Mouse (Mus musculus) lung, postnatal 0 days (tissue): ENCODE results near the gene Ibsp. TPM values are rescaled to one million over a fixed set of nuclear protein-coding genes. Genes with fewer than 3 reads are reported as not detected.

ENCODE experiments used
- ATAC-seq: fragments of 200-750 bp; cut with Nextera tagmentation; 2 replicates; pipeline ENCODE4 v1.8.0; 2017; ENCODE audit warnings: moderate library complexity
- DNase-seq: peaks from one replicate; pipeline ENCODE4 v3.0.0-alpha.2; 2016; ENCODE audit warnings: low spot score
- H3K27ac ChIP-seq: fragments of 300-500 bp; sonication (generic); 2 replicates; pipeline ENCODE4 v1.5.1; 2014; ENCODE audit warnings: antibody characterized with exemption, mild to moderate bottlenecking, low read length, mixed read lengths
- H3K27me3 ChIP-seq: fragments of 300-500 bp; sonication (generic); replicated peaks from 2 replicates; pipeline ENCODE4 v1.6.1; 2014; ENCODE audit warnings: low read length, mixed read lengths; ENCODE audit not compliant: insufficient read depth
- H3K36me3 ChIP-seq: fragments of 300-500 bp; sonication (generic); 2 replicates; pipeline ENCODE4 v1.6.1; 2014; ENCODE audit warnings: low read length, mixed read lengths; ENCODE audit not compliant: insufficient read depth
- H3K4me1 ChIP-seq: fragments of 300-500 bp; sonication (generic); 2 replicates; pipeline ENCODE4 v1.6.1; 2014; ENCODE audit warnings: antibody characterized with exemption, low read depth, low read length, mixed read lengths; ENCODE audit not compliant: insufficient read depth
- H3K4me2 ChIP-seq: fragments of 300-500 bp; sonication (generic); replicated peaks from 2 replicates; pipeline ENCODE4 v1.6.1; 2014; ENCODE audit warnings: low read depth, mild to moderate bottlenecking, low read length, moderate library complexity, mixed read lengths
- H3K4me3 ChIP-seq: fragments of 300-500 bp; sonication (generic); 2 replicates; pipeline ENCODE4 v1.5.1; 2014; ENCODE audit warnings: low read depth, low read length
- H3K9ac ChIP-seq: fragments of 300-500 bp; sonication (generic); replicated peaks from 2 replicates; pipeline ENCODE4 v1.6.1; 2014; ENCODE audit warnings: low read depth, mild to moderate bottlenecking
- H3K9me3 ChIP-seq: fragments of 300-500 bp; sonication (generic); 2 replicates; pipeline ENCODE4 v1.6.1; 2016; ENCODE audit warnings: low read length, mixed read lengths
- CTCF ChIP-seq: IDR thresholded peaks from 2 replicates; pipeline ENCODE4 v1.5.1; 2016; ENCODE audit warnings: antibody characterized with exemption, mild to moderate bottlenecking
- EP300 ChIP-seq: IDR thresholded peaks from 2 replicates; pipeline ENCODE4 v1.6.1; 2016; ENCODE audit warnings: antibody characterized with exemption, mild to moderate bottlenecking, control low read depth
- WGBS: fragments of 180-500 bp; shearing (Covaris S2); extraction: QIAGEN DNeasy Blood & Tissue Kit; methylation state at CpG from one replicate; pipeline ENCODE4 v1.1.7; 2014; 5-methylcytosine and 5-hydroxymethylcytosine counted together
- polyA plus RNA-seq: library from polyadenylated mRNA; unstranded; fragments of >200 nt; fragmentation: Nextera tagmentation; extraction: Ambion mirVana; gene quantifications from 2 replicates; pipeline ENCODE4 v1.2.1, GENCODE M21; 2015

Gene Ibsp
- polyA plus RNA-seq, 1 experiment from 2014 or later = 0.37 TPM

DNA sequence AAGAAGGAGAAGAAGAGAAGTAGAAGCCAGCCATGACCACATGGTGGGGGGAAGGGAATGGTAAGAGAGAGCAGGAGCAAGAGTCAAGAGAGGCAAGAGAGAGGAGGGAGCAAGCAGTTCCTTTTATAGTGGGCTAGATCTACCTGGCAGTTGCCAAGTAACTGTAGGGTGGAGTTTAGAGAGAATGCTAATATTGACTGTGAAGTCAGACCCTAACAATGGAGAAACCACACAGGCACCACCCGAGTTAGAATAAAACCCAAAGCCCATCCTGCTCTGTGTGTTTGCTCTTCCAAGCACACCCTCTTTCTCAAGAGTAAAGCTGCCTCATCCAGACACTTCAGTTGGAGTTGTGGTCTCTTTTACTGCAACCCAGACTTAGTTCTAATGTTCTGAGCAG is 15.1 kb downstream of the Ibsp start:
- Histone ChIP-seq H3K4me2 (no peak overlapping the region), H3K27ac (no peak overlapping the region), H3K27me3 (no peaks in the 10 kb centered on the region), H3K4me3 (no peak overlapping the region), H3K9ac (no peak overlapping the region), H3K9me3 (no peaks in the 10 kb centered on the region), H3K4me1 (no peaks in the 10 kb centered on the region), H3K36me3 (no peaks in the 10 kb centered on the region)
- DNase-seq (no peak), ATAC-seq (no peak)
- no peak for TF ChIP-seq CTCF
- TF ChIP-seq EP300 = no peak
- 42% methylated on average over 1 of the region's 1 CpGs for WGBS

DNA sequence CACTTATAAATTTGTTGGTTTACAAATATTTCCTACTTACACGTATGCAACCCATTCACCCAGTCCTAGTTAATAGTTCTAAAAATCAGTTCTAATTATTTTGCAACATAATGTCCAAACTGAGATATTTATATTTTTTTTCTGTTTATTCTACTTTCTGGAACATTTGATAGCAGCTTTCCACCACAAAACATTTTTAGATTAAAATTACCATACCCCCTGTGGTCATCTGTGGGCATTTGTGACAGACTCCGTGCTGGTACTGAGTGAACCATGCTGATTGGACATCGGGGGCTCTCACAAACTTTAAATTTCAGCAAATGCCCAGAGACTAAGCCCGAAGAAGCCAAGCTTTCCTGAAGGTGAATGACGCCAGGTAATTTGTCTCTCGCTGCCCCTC is 26.1 kb downstream of the Ibsp start, which contains the start of gene Mepe:
Mepe (plus strand) TSS at position 301 of the 400 bp plus-strand sequence.
- DNase-seq = no peak
- no peak for TF ChIP-seq EP300
- no peak for TF ChIP-seq CTCF
- 85% methylated on average over 6 of the region's 6 CpGs for WGBS

DNA sequence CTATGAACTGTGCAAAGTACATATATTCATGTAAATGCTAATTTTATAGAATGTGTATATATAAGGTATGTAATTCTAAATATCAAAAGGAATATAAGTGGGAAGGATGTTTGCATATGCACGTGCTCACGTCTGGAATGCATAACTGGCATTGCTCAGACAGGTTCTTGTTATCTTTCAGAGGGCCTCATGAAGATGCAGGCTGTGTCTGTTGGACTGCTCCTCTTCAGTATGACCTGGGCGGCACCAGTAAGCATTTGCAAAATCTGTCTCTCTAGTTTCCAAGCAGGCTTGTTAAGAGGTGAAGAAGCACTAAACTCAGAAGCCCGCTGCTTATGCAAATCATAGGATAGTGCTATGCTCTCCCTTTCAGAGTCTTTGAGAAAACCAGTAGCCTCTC is 27.9 kb downstream of the Ibsp start:
- DNase-seq (no peak), ATAC-seq (no peak)
- Histone ChIP-seq H3K36me3 (no peaks in the 10 kb centered on the region), H3K9me3 (no peaks in the 10 kb centered on the region), H3K27me3 (no peaks in the 10 kb centered on the region), H3K4me1 (no peaks in the 10 kb centered on the region), H3K27ac (no peak overlapping the region), H3K4me2 (no peak overlapping the region), H3K9ac (no peak overlapping the region), H3K4me3 (no peak overlapping the region)
- TF ChIP-seq CTCF = no peak
- TF ChIP-seq EP300 = no peak
- WGBS = 59% methylated on average over 4 of the region's 4 CpGs

More for the DNA sequence above, 26.1 kb downstream of the Ibsp start, which contains the start of gene Mepe:
- Histone ChIP-seq H3K9ac (no peak within 1 kb of the TSS), H3K36me3 (no peaks in the 10 kb centered on the region), H3K27me3 (no peaks in the 10 kb centered on the region), H3K4me2 (no peak within 1 kb of the TSS), H3K4me1 (no peaks in the 10 kb centered on the region), H3K4me3 (no peak within 1 kb of the TSS), H3K9me3 (no peaks in the 10 kb centered on the region), H3K27ac (no peak within 1 kb of the TSS)
- ATAC-seq = no peak

DNA sequence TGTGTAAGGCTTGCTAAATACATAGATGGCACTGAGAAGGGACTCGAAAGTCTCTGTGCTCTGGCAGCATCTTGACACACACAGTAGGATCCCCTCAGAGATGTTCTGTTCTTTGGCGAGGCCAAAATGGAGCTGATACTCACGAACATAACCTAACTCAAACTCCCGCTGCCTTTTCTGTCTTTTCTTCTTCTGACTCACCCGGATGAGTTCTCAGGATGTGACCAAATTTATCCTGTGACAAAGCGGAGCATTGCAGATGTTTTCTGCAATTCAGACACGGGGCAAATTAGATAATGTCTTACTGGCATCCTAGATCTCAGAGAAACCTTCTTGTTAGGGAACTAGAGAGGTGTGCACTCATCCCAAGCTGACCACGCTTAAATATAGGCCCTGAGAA is 28.4 kb downstream of the Ibsp start:
- H3K36me3 ChIP-seq = no peaks in the 10 kb centered on the region
- WGBS = 72% methylated on average over 8 of the region's 8 CpGs
- H3K9ac ChIP-seq = no peak overlapping the region
- ATAC-seq = no peak
- H3K4me2 ChIP-seq = no peak overlapping the region
- H3K27me3 ChIP-seq = no peaks in the 10 kb centered on the region
- no peak for DNase-seq
- H3K9me3 ChIP-seq = no peaks in the 10 kb centered on the region
- H3K4me1 ChIP-seq = no peaks in the 10 kb centered on the region
- no peak overlapping the region for H3K27ac ChIP-seq
- no peak overlapping the region for H3K4me3 ChIP-seq
- no peak for TF ChIP-seq CTCF
- no peak for TF ChIP-seq EP300

DNA sequence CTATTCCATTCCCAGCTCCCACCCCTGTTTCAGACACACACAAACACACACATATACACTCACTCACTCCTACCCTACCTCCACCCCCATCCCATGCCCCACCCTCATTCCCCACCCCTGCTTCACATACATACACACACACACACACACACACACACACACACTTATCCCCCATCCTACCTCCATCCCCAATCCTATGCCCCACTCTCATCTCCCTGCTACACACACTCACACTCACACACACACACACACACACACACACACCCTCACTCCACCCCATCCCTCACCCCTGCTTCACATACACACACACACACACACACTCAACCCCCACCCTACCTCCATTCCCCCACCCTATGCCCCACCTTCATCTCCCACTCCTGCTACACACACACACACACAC is 28.9 kb downstream of the Ibsp start:
- H3K4me2 ChIP-seq = no peak overlapping the region
- ATAC-seq = no peak
- no peak for DNase-seq
- no peak overlapping the region for H3K27ac ChIP-seq
- H3K4me1 ChIP-seq = no peaks in the 10 kb centered on the region
- H3K36me3 ChIP-seq = no peaks in the 10 kb centered on the region
- TF ChIP-seq CTCF (no peak), EP300 (no peak)
- no peak overlapping the region for H3K4me3 ChIP-seq
- H3K9ac ChIP-seq = no peak overlapping the region
- no peaks in the 10 kb centered on the region for H3K9me3 ChIP-seq
- no peaks in the 10 kb centered on the region for H3K27me3 ChIP-seq

DNA sequence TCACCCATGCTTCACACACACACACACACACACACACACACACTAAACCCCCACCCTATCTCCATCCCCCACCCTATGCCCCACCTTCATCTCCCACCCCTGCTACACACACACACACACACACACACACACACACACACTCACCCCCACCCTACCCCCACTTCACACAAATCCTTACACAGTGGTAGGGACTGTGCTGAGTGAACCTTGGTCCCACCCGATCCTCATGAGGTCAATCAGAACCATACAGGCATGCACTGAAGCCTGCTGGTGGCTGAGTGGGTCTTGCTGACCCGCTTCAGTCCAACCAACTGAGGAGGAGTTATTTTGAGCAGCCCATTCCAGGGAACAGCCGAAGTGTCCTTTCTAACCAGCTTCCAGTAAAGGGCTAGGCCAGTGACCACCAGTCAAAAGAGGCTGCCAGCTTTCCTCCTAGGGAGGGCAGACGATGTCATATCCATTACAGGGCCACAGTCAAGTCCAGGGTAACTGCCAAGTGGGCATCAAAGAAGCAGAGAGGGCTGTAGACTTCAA is 29.4 kb downstream of the Ibsp start:
- no peak overlapping the region for H3K4me2 ChIP-seq
- DNase-seq (no peak), ATAC-seq (no peak)
- no peaks in the 10 kb centered on the region for H3K36me3 ChIP-seq
- H3K4me3 ChIP-seq = no peak overlapping the region
- no peak for TF ChIP-seq EP300
- no peak for TF ChIP-seq CTCF
- no peak overlapping the region for H3K9ac ChIP-seq
- no peaks in the 10 kb centered on the region for H3K27me3 ChIP-seq
- no peaks in the 10 kb centered on the region for H3K4me1 ChIP-seq
- H3K27ac ChIP-seq = no peak overlapping the region
- WGBS = 73% methylated on average over 4 of the region's 4 CpGs
- H3K9me3 ChIP-seq = no peaks in the 10 kb centered on the region

DNA sequence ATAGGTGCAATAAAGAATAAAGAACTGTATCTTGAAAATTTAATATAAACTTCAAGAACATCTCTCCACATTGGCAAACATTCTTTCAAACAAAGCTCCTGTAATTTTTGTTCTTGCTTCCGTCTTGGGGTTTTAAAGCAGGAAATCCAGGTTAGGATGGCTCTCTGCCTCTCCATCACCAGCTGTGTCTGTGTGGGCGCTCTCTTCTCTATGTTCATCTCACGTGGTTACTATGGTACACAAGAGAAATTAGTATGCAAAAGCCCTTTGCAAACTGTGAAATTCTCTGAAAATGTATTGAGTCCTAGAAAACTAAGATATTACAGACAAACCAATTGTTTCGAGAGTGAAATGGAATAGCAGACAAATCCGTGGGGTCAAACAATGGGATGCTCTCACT is 30.4 kb downstream of the Ibsp start:
- no peak for DNase-seq
- ATAC-seq = no peak
- 70% methylated on average over 5 of the region's 5 CpGs for WGBS
- H3K27ac ChIP-seq = no peak overlapping the region
- no peaks in the 10 kb centered on the region for H3K4me1 ChIP-seq
- no peaks in the 10 kb centered on the region for H3K9me3 ChIP-seq
- TF ChIP-seq EP300 (no peak), CTCF (no peak)
- H3K9ac ChIP-seq = no peak overlapping the region
- no peak overlapping the region for H3K4me2 ChIP-seq
- H3K36me3 ChIP-seq = no peaks in the 10 kb centered on the region
- no peak overlapping the region for H3K4me3 ChIP-seq
- H3K27me3 ChIP-seq = no peaks in the 10 kb centered on the region
